Mouse (Mus musculus): ENCODE results near the gene Agr3. TPM values are rescaled to one million over a fixed set of nuclear protein-coding genes. Genes with fewer than 3 reads are reported as not detected.

Gene Agr3
- polyA plus RNA-seq, 1 experiment from 2014 or later, result not detected

DNA sequence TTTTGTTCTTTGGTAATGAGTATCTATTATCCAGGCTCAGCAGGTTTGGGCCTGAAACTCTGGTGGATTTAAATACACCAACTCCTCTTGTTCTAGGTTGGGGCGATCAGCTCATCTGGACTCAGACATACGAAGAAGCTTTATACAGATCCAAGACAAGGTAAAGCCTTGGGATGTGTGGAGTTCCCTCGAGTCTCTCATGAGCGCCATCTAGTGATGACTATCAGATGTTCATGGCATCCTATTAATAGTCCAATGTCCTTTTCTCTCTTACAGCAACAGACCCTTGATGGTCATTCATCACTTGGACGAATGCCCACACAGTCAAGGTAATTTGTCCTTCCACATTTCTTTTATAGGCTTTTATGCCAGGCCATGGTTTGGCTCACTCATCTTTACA is 70.4 kb downstream of the Agr3 start:
- Histone ChIP-seq H3K27me3 (replicated peaks; ENCODE audit: control insufficient read depth, insufficient read depth, low read length) (no peaks in the 10 kb centered on the region), H3K27ac (ENCODE audit: low read depth, low read length) (no peak overlapping the region), H3K4me1 (ENCODE audit: control insufficient read depth, insufficient read depth, low read length) (peaks cover 3% of the 10 kb centered on the region; the same call in 1 of the 2 replicates), H3K9ac (ENCODE audit: low read length) (no peak overlapping the region), H3K36me3 (ENCODE audit: control insufficient read depth, insufficient read depth, low read length) (no peaks in the 10 kb centered on the region), H3K4me3 (ENCODE audit: low read depth, low read length) (no peak overlapping the region), H3K4me2 (ENCODE audit: low read length) (no peak overlapping the region), H3K9me3 (replicated peaks; ENCODE audit: control insufficient read depth, low read length) (no peaks in the 10 kb centered on the region)
- DNase-seq (ENCODE audit: low spot score), result peak; percentile 70
- 27% methylated on average over 5 of the region's 5 CpGs for WGBS
- peak; percentile 32; the same call in 1 of the 2 replicates for ATAC-seq

Other genes with a start within 250 kb of the Agr3 start
- not detected in 2 replicates for gene Agr2, start 67.3 kb downstream of the Agr3 start, polyA plus RNA-seq (2014; fragmentation: Nextera tagmentation; extraction: Ambion mirVana)
- 249 and 271 TPM in 2 replicates for gene Tspan13, start 116.9 kb downstream of the Agr3 start, polyA plus RNA-seq (2014; fragmentation: Nextera tagmentation; extraction: Ambion mirVana)
- gene Ankmy2, start 231.5 kb downstream of the Agr3 start, polyA plus RNA-seq (2014; fragmentation: Nextera tagmentation; extraction: Ambion mirVana), result 55.4 and 70.3 TPM in 2 replicates
- 541 and 574 TPM in 2 replicates for gene Bzw2, start 232.5 kb downstream of the Agr3 start, polyA plus RNA-seq (2014; fragmentation: Nextera tagmentation; extraction: Ambion mirVana)

Data from forebrain, embryonic 14.5 days (tissue).